Mouse (Mus musculus): Measurements from ENCODE around the gene Hoxc5. TPM values are rescaled to one million over a fixed set of nuclear protein-coding genes. Genes with fewer than 3 reads are reported as not detected.

The Hoxc5 gene
- polyA plus RNA-seq, 1 experiment from 2014 or later = 3.9 TPM

GRCm38 (mm10) chr15:102965003-102965891 lies 2.0 kb upstream of the Hoxc5 start:
- Histone ChIP-seq H3K4me3 (ENCODE audit: low read depth, low read length) (no peak overlapping the region), H3K36me3 (ENCODE audit: control insufficient read depth, insufficient read depth) (no peaks in the 10 kb centered on the region), H3K27me3 (replicated peaks; ENCODE audit: control insufficient read depth, insufficient read depth, low read length) (peaks cover 96% of the 10 kb centered on the region), H3K9ac (ENCODE audit: low read depth, low read length) (no peak overlapping the region), H3K9me3 (ENCODE audit: control insufficient read depth) (no peaks in the 10 kb centered on the region), H3K4me1 (replicated peaks; ENCODE audit: control insufficient read depth, insufficient read depth, low read length) (no peaks in the 10 kb centered on the region), H3K27ac (ENCODE audit: low read depth, low read length) (no peak overlapping the region), H3K4me2 (replicated peaks; ENCODE audit: low read depth) (no peak overlapping the region)
- 5% methylated on average over 26 of the region's 26 CpGs for WGBS
- no peak for ATAC-seq
- no peak for TF ChIP-seq CTCF (IDR thresholded peaks at IDR 0.05; ENCODE audit: low read depth)

- 4% methylated on average over 30 of the region's 30 CpGs for WGBS
- H3K4me3 ChIP-seq (ENCODE audit: low read depth, low read length) = 0 out of 2 replicates have a peak overlapping the region, but pooled peaks have one; percentile 0
- H3K9ac ChIP-seq (ENCODE audit: low read depth, low read length) = no peak overlapping the region
Observed at GRCm38 (mm10) chr15:102965892-102966775, 1.1 kb upstream of the Hoxc5 start.

GRCm38 (mm10) chr15:102966776-102967311 lies 399 bp upstream of the Hoxc5 start, which contains the start of gene Hoxc10:
TSS of gene Hoxc10 (plus strand) at chr15:102966796.
- WGBS = 4% methylated on average over 27 of the region's 27 CpGs
- peak within 1 kb of the TSS; percentile 0; the same call in 1 of the 2 replicates for H3K4me3 ChIP-seq (ENCODE audit: low read depth, low read length)
- no peak within 1 kb of the TSS for H3K9ac ChIP-seq (ENCODE audit: low read depth, low read length)
- H3K4me1 ChIP-seq (replicated peaks; ENCODE audit: control insufficient read depth, insufficient read depth, low read length) = no peaks in the 10 kb centered on the region
- TF ChIP-seq CTCF (IDR thresholded peaks at IDR 0.05; ENCODE audit: low read depth) = no peak
- H3K36me3 ChIP-seq (ENCODE audit: control insufficient read depth, insufficient read depth) = no peaks in the 10 kb centered on the region
- peak; percentile 21; the same call in 1 of the 2 replicates for ATAC-seq
- peak within 1 kb of the TSS; percentile 25; the same call in 1 of the 2 replicates for H3K4me2 ChIP-seq (replicated peaks; ENCODE audit: low read depth)
- peaks cover 96% of the 10 kb centered on the region for H3K27me3 ChIP-seq (replicated peaks; ENCODE audit: control insufficient read depth, insufficient read depth, low read length)
- no peaks in the 10 kb centered on the region for H3K9me3 ChIP-seq (ENCODE audit: control insufficient read depth)
- H3K27ac ChIP-seq (ENCODE audit: low read depth, low read length) = no peak within 1 kb of the TSS

More at GRCm38 (mm10) chr15:102965892-102966775, 1.1 kb upstream of the Hoxc5 start:
- H3K27ac ChIP-seq (ENCODE audit: low read depth, low read length) = no peak overlapping the region
- TF ChIP-seq CTCF (IDR thresholded peaks at IDR 0.05; ENCODE audit: low read depth) = peak; percentile 89
- peak overlapping the region; percentile 25; the same call in 1 of the 2 replicates for H3K4me2 ChIP-seq (replicated peaks; ENCODE audit: low read depth)
- no peaks in the 10 kb centered on the region for H3K36me3 ChIP-seq (ENCODE audit: control insufficient read depth, insufficient read depth)
- no peaks in the 10 kb centered on the region for H3K9me3 ChIP-seq (ENCODE audit: control insufficient read depth)
- no peaks in the 10 kb centered on the region for H3K4me1 ChIP-seq (replicated peaks; ENCODE audit: control insufficient read depth, insufficient read depth, low read length)
- H3K27me3 ChIP-seq (replicated peaks; ENCODE audit: control insufficient read depth, insufficient read depth, low read length) = peaks cover 96% of the 10 kb centered on the region
- peak; percentile 35; the same call in 1 of the 2 replicates for ATAC-seq

- TF ChIP-seq CTCF (IDR thresholded peaks at IDR 0.05; ENCODE audit: low read depth) = no peak
- WGBS = 5% methylated on average over 34 of the region's 34 CpGs
Observed at GRCm38 (mm10) chr15:102967511-102968397, 511 bp downstream of the Hoxc5 start.

GRCm38 (mm10) chr15:102969296-102969695 lies 2.1 kb downstream of the Hoxc5 start:
- Histone ChIP-seq H3K4me1 (replicated peaks; ENCODE audit: control insufficient read depth, insufficient read depth, low read length) (no peaks in the 10 kb centered on the region), H3K4me2 (replicated peaks; ENCODE audit: low read depth) (no peak overlapping the region), H3K4me3 (ENCODE audit: low read depth, low read length) (no peak overlapping the region), H3K9me3 (ENCODE audit: control insufficient read depth) (no peaks in the 10 kb centered on the region), H3K36me3 (ENCODE audit: control insufficient read depth, insufficient read depth) (no peaks in the 10 kb centered on the region), H3K27ac (ENCODE audit: low read depth, low read length) (no peak overlapping the region), H3K27me3 (replicated peaks; ENCODE audit: control insufficient read depth, insufficient read depth, low read length) (peaks cover 98% of the 10 kb centered on the region), H3K9ac (ENCODE audit: low read depth, low read length) (no peak overlapping the region)
- WGBS = 32% methylated on average over 1 of the region's 1 CpGs
- TF ChIP-seq CTCF (IDR thresholded peaks at IDR 0.05; ENCODE audit: low read depth) = no peak
- ATAC-seq = no peak

More at GRCm38 (mm10) chr15:102967511-102968397, 511 bp downstream of the Hoxc5 start:
- Histone ChIP-seq H3K27ac (ENCODE audit: low read depth, low read length) (no peak overlapping the region), H3K9me3 (ENCODE audit: control insufficient read depth) (no peaks in the 10 kb centered on the region), H3K4me3 (ENCODE audit: low read depth, low read length) (no peak overlapping the region), H3K4me2 (replicated peaks; ENCODE audit: low read depth) (0 out of 2 replicates have a peak overlapping the region, but pooled peaks have one; percentile 3), H3K27me3 (replicated peaks; ENCODE audit: control insufficient read depth, insufficient read depth, low read length) (peaks cover 98% of the 10 kb centered on the region), H3K4me1 (replicated peaks; ENCODE audit: control insufficient read depth, insufficient read depth, low read length) (no peaks in the 10 kb centered on the region), H3K36me3 (ENCODE audit: control insufficient read depth, insufficient read depth) (no peaks in the 10 kb centered on the region), H3K9ac (ENCODE audit: low read depth, low read length) (no peak overlapping the region)
- ATAC-seq = no peak

Measured in intestine, postnatal 0 days (tissue).